Mouse (Mus musculus) thymus, adult 2 months (tissue): ENCODE results near the gene Ptbp1.

Experiments
- CTCF ChIP-seq: fragments of 200-500 bp; IDR thresholded peaks from 2 replicates; pipeline ENCODE4 v1.5.1; 2012; ENCODE audit warnings: mild to moderate bottlenecking, control low read depth, low read length, moderate library complexity, borderline replicate concordance; ENCODE audit not compliant: control insufficient read depth, poor library complexity, insufficient read depth; ENCODE audit errors: extremely low read depth
- POLR2A ChIP-seq: fragments of 200-500 bp; IDR thresholded peaks from 2 replicates; pipeline ENCODE4 v1.6.1; 2012; ENCODE audit warnings: mild to moderate bottlenecking, low read length, control low read depth, moderate library complexity; ENCODE audit not compliant: control insufficient read depth, poor library complexity, insufficient read depth; ENCODE audit errors: extremely low read depth

DNA sequence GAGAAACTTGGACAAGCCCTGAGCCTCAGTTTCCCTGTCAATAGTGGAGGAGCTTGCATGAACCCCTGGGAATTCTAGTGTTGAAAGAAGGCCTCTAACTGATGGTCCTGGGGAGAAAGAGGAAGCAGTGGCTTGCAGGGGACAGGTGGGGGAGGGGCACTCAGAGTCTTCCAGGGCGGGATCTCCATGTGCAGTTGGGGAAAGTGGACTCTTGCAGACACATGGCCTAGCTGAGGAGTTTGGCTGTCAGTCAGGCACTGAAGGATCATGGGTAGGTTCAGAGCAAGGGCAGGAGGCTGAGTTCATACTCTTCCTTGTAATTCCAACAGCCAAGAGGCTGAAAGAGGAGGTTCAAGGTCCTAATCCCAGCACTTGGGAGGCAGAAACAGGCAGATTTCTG is 22.9 kb downstream of the Ptbp1 start:
- TF ChIP-seq POLR2A = no peak
- no peak for TF ChIP-seq CTCF
